Mouse (Mus musculus): ENCODE data around the gene Amh. TPM values are rescaled to one million over a fixed set of nuclear protein-coding genes. Genes with fewer than 3 reads are reported as not detected.

The Amh gene
- polyA plus RNA-seq, 1 experiment: 0.17 TPM

- H3K4me1 ChIP-seq (ENCODE audit: control insufficient read depth, insufficient read depth, low read length): peaks cover 6% of the 10 kb centered on the region; the same call in 1 of the 2 replicates
- WGBS: 1% methylated on average over 58 of the region's 58 CpGs
- peak; percentile 81 for DNase-seq
- H3K4me3 ChIP-seq (ENCODE audit: insufficient read depth, low read depth, low read length): peak overlapping the region; percentile 49
- no peaks in the 10 kb centered on the region for H3K27me3 ChIP-seq (replicated peaks; ENCODE audit: control insufficient read depth, insufficient read depth, low read length)
- no peak for TF ChIP-seq CTCF (conservative IDR thresholded peaks at IDR 0.05; ENCODE audit: insufficient read depth, insufficient read length, low read depth, low read length)
- peak; percentile 11 for TF ChIP-seq POLR2A (IDR thresholded peaks at IDR 0.05; ENCODE audit: low read depth, low read length)
- no peaks in the 10 kb centered on the region for H3K36me3 ChIP-seq (ENCODE audit: control insufficient read depth, insufficient read depth, low read length)
- no peak overlapping the region for H3K27ac ChIP-seq (ENCODE audit: insufficient read depth, low read depth, low read length)
These were observed 2.1 kb downstream of the Amh start for GRCm38 (mm10) chr10:80807057-80807627.

- no peak for DNase-seq
- Histone ChIP-seq H3K27me3 (replicated peaks; ENCODE audit: control insufficient read depth, insufficient read depth, low read length) (no peaks in the 10 kb centered on the region), H3K4me1 (ENCODE audit: control insufficient read depth, insufficient read depth, low read length) (peaks cover 6% of the 10 kb centered on the region; the same call in 1 of the 2 replicates), H3K4me3 (ENCODE audit: insufficient read depth, low read depth, low read length) (no peak overlapping the region), H3K36me3 (ENCODE audit: control insufficient read depth, insufficient read depth, low read length) (no peaks in the 10 kb centered on the region), H3K27ac (ENCODE audit: insufficient read depth, low read depth, low read length) (no peak overlapping the region)
- 22% methylated on average over 40 of the region's 40 CpGs for WGBS
- TF ChIP-seq POLR2A (IDR thresholded peaks at IDR 0.05; ENCODE audit: low read depth, low read length) (no peak), CTCF (conservative IDR thresholded peaks at IDR 0.05; ENCODE audit: insufficient read depth, insufficient read length, low read depth, low read length) (no peak)
These were observed 3.3 kb downstream of the Amh start for GRCm38 (mm10) chr10:80808099-80808984.

GRCm38 (mm10) chr10:80808985-80809632 lies 4.1 kb downstream of the Amh start:
- no peak for DNase-seq
- Histone ChIP-seq H3K4me1 (ENCODE audit: control insufficient read depth, insufficient read depth, low read length) (peaks cover 6% of the 10 kb centered on the region; the same call in 1 of the 2 replicates), H3K36me3 (ENCODE audit: control insufficient read depth, insufficient read depth, low read length) (no peaks in the 10 kb centered on the region), H3K27ac (ENCODE audit: insufficient read depth, low read depth, low read length) (no peak overlapping the region), H3K4me3 (ENCODE audit: insufficient read depth, low read depth, low read length) (no peak overlapping the region), H3K27me3 (replicated peaks; ENCODE audit: control insufficient read depth, insufficient read depth, low read length) (no peaks in the 10 kb centered on the region)
- WGBS: 30% methylated on average over 18 of the region's 18 CpGs
- no peak for TF ChIP-seq CTCF (conservative IDR thresholded peaks at IDR 0.05; ENCODE audit: insufficient read depth, insufficient read length, low read depth, low read length)

- H3K4me1 ChIP-seq (ENCODE audit: control insufficient read depth, insufficient read depth, low read length): peaks cover 6% of the 10 kb centered on the region; the same call in 1 of the 2 replicates
These were observed 5.0 kb downstream of the Amh start for GRCm38 (mm10) chr10:80810084-80810483.

GRCm38 (mm10) chr10:80812391-80813041 lies 7.5 kb downstream of the Amh start:
- no peak overlapping the region for H3K4me3 ChIP-seq (ENCODE audit: insufficient read depth, low read depth, low read length)
- TF ChIP-seq POLR2A (IDR thresholded peaks at IDR 0.05; ENCODE audit: low read depth, low read length): no peak
- no peak for TF ChIP-seq CTCF (conservative IDR thresholded peaks at IDR 0.05; ENCODE audit: insufficient read depth, insufficient read length, low read depth, low read length)
- WGBS: 51% methylated on average over 5 of the region's 5 CpGs
- no peak for DNase-seq
- H3K27me3 ChIP-seq (replicated peaks; ENCODE audit: control insufficient read depth, insufficient read depth, low read length): no peaks in the 10 kb centered on the region
- H3K36me3 ChIP-seq (ENCODE audit: control insufficient read depth, insufficient read depth, low read length): no peaks in the 10 kb centered on the region
- no peak overlapping the region for H3K27ac ChIP-seq (ENCODE audit: insufficient read depth, low read depth, low read length)
- peaks cover 6% of the 10 kb centered on the region; the same call in 1 of the 2 replicates for H3K4me1 ChIP-seq (ENCODE audit: control insufficient read depth, insufficient read depth, low read length)

More at GRCm38 (mm10) chr10:80810084-80810483, 5.0 kb downstream of the Amh start:
- no peak overlapping the region for H3K27ac ChIP-seq (ENCODE audit: insufficient read depth, low read depth, low read length)
- H3K36me3 ChIP-seq (ENCODE audit: control insufficient read depth, insufficient read depth, low read length): no peaks in the 10 kb centered on the region
- no peak for TF ChIP-seq CTCF (conservative IDR thresholded peaks at IDR 0.05; ENCODE audit: insufficient read depth, insufficient read length, low read depth, low read length)
- no peak for TF ChIP-seq POLR2A (IDR thresholded peaks at IDR 0.05; ENCODE audit: low read depth, low read length)
- WGBS: 13% methylated on average over 20 of the region's 20 CpGs
- H3K4me3 ChIP-seq (ENCODE audit: insufficient read depth, low read depth, low read length): no peak overlapping the region
- no peaks in the 10 kb centered on the region for H3K27me3 ChIP-seq (replicated peaks; ENCODE audit: control insufficient read depth, insufficient read depth, low read length)
- DNase-seq: no peak

DNA sequence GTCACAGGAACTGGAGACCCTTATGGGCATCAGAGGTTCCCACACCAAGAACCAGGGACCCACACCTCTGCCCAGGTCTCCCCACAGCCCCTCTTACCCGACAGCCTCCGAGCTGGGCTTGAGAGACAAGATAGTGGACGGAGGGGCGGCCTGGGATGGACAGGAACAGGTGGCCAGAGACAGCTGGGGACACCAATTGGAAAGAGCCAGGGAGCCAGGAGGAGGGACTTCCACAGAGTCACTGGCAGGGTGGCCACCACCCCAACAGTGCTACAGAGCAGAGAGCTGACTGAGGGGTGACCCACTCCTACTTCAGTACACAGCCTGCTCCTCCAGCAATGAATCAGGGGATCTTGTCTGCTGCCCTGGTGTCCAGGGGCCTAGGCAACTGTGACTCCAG lies 8.3 kb downstream of the Amh start, which contains the start of gene Jsrp1:
Gene Jsrp1, minus strand, starts transcription at position 133 of the 400 bp plus-strand sequence.
- H3K4me3 ChIP-seq (ENCODE audit: insufficient read depth, low read depth, low read length): no peak within 1 kb of the TSS
- H3K36me3 ChIP-seq (ENCODE audit: control insufficient read depth, insufficient read depth, low read length): no peaks in the 10 kb centered on the region
- no peaks in the 10 kb centered on the region for H3K27me3 ChIP-seq (replicated peaks; ENCODE audit: control insufficient read depth, insufficient read depth, low read length)
- no peak within 1 kb of the TSS for H3K27ac ChIP-seq (ENCODE audit: insufficient read depth, low read depth, low read length)
- WGBS: 90% methylated on average over 4 of the region's 4 CpGs
- H3K4me1 ChIP-seq (ENCODE audit: control insufficient read depth, insufficient read depth, low read length): no peaks in the 10 kb centered on the region
- no peak for TF ChIP-seq CTCF (conservative IDR thresholded peaks at IDR 0.05; ENCODE audit: insufficient read depth, insufficient read length, low read depth, low read length)
- TF ChIP-seq POLR2A (IDR thresholded peaks at IDR 0.05; ENCODE audit: low read depth, low read length): no peak
- DNase-seq: no peak

All from kidney, adult 2 months (tissue).